Mouse (Mus musculus) liver, adult 2 months (tissue): ENCODE results near the gene Gm37240. TPM values are rescaled to one million over a fixed set of nuclear protein-coding genes. Genes with fewer than 3 reads are reported as not detected.
A peak's percentile ranks its signal among the peaks of the same experiment; 100 is the strongest.

ENCODE experiments used
- DNase-seq: peaks from one replicate; pipeline ENCODE4 v3.0.0-alpha.2; 2011; ENCODE audit warnings: low read depth, low spot score; ENCODE audit errors: extremely low read depth
- H3K27ac ChIP-seq: fragments of 200-500 bp; replicated peaks from 2 replicates; pipeline ENCODE4 v1.5.1; 2012; ENCODE audit warnings: low read depth, mild to moderate bottlenecking, control low read depth, inconsistent platforms, low read length; ENCODE audit not compliant: insufficient read depth
- H3K27me3 ChIP-seq: fragments of 200-500 bp; 2 replicates; pipeline ENCODE4 v1.6.1; 2012; ENCODE audit warnings: mild to moderate bottlenecking, moderate library complexity, low read length, inconsistent platforms; ENCODE audit not compliant: control insufficient read depth, insufficient read depth
- H3K36me3 ChIP-seq: fragments of 200-500 bp; 2 replicates; pipeline ENCODE4 v1.6.1; 2012; ENCODE audit warnings: low read length, inconsistent platforms; ENCODE audit not compliant: control insufficient read depth, insufficient read depth
- H3K4me1 ChIP-seq: fragments of 200-500 bp; 2 replicates; pipeline ENCODE4 v1.6.1; 2011; ENCODE audit warnings: low read length; ENCODE audit not compliant: control insufficient read depth, insufficient read depth
- H3K4me3 ChIP-seq: fragments of 200-500 bp; 2 replicates; pipeline ENCODE4 v1.5.1; 2011; ENCODE audit warnings: low read depth, mild to moderate bottlenecking, control low read depth, low read length, moderate library complexity; ENCODE audit not compliant: insufficient read depth
- H3K79me2 ChIP-seq: fragments of 200-500 bp; 2 replicates; pipeline ENCODE4 v1.6.1; 2012; ENCODE audit warnings: inconsistent platforms, mild to moderate bottlenecking, low read length, moderate library complexity; ENCODE audit not compliant: control insufficient read depth, insufficient read depth
- H3K9ac ChIP-seq: fragments of 200-500 bp; 2 replicates; pipeline ENCODE4 v1.6.1; 2012; ENCODE audit warnings: low read depth, mild to moderate bottlenecking, control low read depth, inconsistent platforms, low read length
- CTCF ChIP-seq: fragments of 200-500 bp; IDR thresholded peaks from 2 replicates; pipeline ENCODE4 v1.5.1; 2011; ENCODE audit warnings: low read depth, low read length, control low read depth
- POLR2A ChIP-seq: fragments of 200-500 bp; IDR thresholded peaks from 2 replicates; pipeline ENCODE4 v1.6.1; 2011; ENCODE audit warnings: low read length, control low read depth; ENCODE audit not compliant: insufficient read depth; ENCODE audit errors: extremely low read depth
- WGBS: fragments of 180-500 bp; shearing (Covaris S2); methylation state at CpG from one replicate; pipeline ENCODE4 v1.1.7; 2018; 5-methylcytosine and 5-hydroxymethylcytosine counted together
- polyA plus RNA-seq: library from polyadenylated mRNA; depleted of rRNA; stranded (reverse); fragments of >200 nt; gene quantifications from 2 replicates; pipeline ENCODE4 v1.2.3, GENCODE M21; 2012
- total RNA-seq: library from RNA; depleted of rRNA; stranded (reverse); fragments of >200 nt; gene quantifications from 2 replicates; pipeline ENCODE4 v1.2.3, GENCODE M21; 2014

Gm37240 gene
- total and polyA plus RNA-seq, 2 experiments: 2.2 to 6.9 TPM

GRCm38 (mm10) chr3:84850418-84850817 lies 1036.9 kb downstream of the Gm37240 start:
- Histone ChIP-seq H3K4me3 (no peak overlapping the region), H3K79me2 (no peaks in the 10 kb centered on the region; the same call in 1 of the 2 replicates), H3K9ac (no peak overlapping the region), H3K27ac (no peak overlapping the region), H3K27me3 (no peaks in the 10 kb centered on the region), H3K36me3 (no peaks in the 10 kb centered on the region), H3K4me1 (peaks cover 8% of the 10 kb centered on the region; the same call in 1 of the 2 replicates)
- WGBS: 94% methylated on average over 1 of the region's 1 CpGs
- no peak for DNase-seq
- TF ChIP-seq CTCF (no peak), POLR2A (no peak)

DNA sequence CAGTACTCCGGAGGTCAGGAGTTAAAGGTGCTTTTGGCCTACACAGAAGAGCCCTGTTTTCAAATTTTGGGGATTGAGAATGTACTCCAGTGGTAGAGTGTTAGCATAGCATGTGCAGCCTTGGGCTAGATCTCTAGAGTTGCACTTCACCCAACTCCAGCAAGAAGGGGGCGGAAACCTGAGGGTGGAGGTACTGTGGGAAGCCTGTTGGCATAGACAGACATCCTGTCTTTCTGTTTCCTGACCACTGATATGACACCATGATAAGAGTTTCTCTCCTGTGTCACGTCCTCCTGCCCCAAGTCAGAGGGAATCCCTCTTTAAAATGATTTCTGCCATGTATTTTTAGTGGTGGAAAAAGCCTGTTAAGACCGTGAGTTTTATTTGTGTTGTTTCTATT lies 1038.5 kb downstream of the Gm37240 start:
- Histone ChIP-seq H3K9ac (no peak overlapping the region), H3K4me3 (no peak overlapping the region), H3K79me2 (no peaks in the 10 kb centered on the region; the same call in 1 of the 2 replicates), H3K27ac (no peak overlapping the region), H3K36me3 (no peaks in the 10 kb centered on the region), H3K4me1 (peaks cover 8% of the 10 kb centered on the region; the same call in 1 of the 2 replicates), H3K27me3 (no peaks in the 10 kb centered on the region)
- WGBS: 70% methylated on average over 4 of the region's 4 CpGs
- no peak for TF ChIP-seq POLR2A
- DNase-seq: no peak

DNA sequence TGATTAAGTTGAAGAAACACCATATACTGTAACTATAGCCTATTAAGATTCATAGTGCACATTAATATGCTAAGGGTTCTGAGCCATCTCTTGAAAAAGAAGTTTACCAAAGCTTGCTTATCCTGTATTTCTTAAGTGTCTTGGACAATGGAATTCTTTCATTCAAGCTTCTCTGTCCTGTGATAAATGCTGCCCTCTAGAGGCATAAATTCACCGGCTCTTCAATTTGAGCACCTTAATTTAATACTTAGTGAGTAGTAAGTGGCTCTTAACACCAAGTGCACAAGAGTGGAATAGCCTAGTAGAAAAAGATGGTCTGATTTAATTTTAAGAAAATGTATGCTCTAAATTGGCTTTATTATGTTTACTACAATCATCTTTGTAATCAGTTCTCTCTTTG lies 1043.7 kb downstream of the Gm37240 start:
- TF ChIP-seq CTCF: peak; percentile 21
- TF ChIP-seq POLR2A: no peak
- H3K27ac ChIP-seq: no peak overlapping the region
- H3K9ac ChIP-seq: no peak overlapping the region
- 45% methylated on average over 1 of the region's 1 CpGs for WGBS
- H3K4me1 ChIP-seq: no peaks in the 10 kb centered on the region
- no peaks in the 10 kb centered on the region for H3K36me3 ChIP-seq
- H3K4me3 ChIP-seq: no peak overlapping the region
- peak; percentile 63 for DNase-seq
- no peaks in the 10 kb centered on the region; the same call in 1 of the 2 replicates for H3K79me2 ChIP-seq
- H3K27me3 ChIP-seq: no peaks in the 10 kb centered on the region

DNA sequence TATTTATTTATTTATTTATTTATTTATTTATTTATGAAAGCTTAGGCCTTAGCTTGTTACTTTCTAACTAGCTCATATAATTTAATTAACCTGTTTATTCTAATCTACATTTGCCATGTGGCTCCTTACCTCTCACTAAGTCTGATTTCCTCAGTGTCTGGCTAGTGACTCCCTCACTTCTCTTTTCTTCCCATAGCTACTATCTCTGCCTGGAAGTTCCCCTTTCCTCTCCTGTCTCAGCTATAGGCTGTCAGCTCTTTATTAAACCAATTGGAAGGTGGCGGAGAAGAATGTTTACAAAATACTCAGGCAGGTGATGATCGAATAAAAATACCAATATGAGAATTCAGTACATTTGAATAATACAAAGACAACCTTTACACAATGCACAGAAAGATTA lies 1044.5 kb downstream of the Gm37240 start:
- Histone ChIP-seq H3K27ac (no peak overlapping the region), H3K79me2 (no peaks in the 10 kb centered on the region; the same call in 1 of the 2 replicates), H3K36me3 (no peaks in the 10 kb centered on the region), H3K4me3 (no peak overlapping the region), H3K4me1 (no peaks in the 10 kb centered on the region), H3K27me3 (no peaks in the 10 kb centered on the region), H3K9ac (no peak overlapping the region)
- no peak for TF ChIP-seq CTCF
- no peak for TF ChIP-seq POLR2A
- 87% methylated on average over 2 of the region's 2 CpGs for WGBS
- no peak for DNase-seq

GRCm38 (mm10) chr3:84841271-84841670 lies 1046.0 kb downstream of the Gm37240 start:
- H3K27me3 ChIP-seq: no peaks in the 10 kb centered on the region
- H3K4me1 ChIP-seq: no peaks in the 10 kb centered on the region
- no peaks in the 10 kb centered on the region for H3K36me3 ChIP-seq
- no peak overlapping the region for H3K4me3 ChIP-seq
- H3K9ac ChIP-seq: no peak overlapping the region
- DNase-seq: no peak
- 82% methylated on average over 4 of the region's 4 CpGs for WGBS
- no peaks in the 10 kb centered on the region; the same call in 1 of the 2 replicates for H3K79me2 ChIP-seq
- TF ChIP-seq CTCF (no peak), POLR2A (no peak)
- H3K27ac ChIP-seq: no peak overlapping the region

DNA sequence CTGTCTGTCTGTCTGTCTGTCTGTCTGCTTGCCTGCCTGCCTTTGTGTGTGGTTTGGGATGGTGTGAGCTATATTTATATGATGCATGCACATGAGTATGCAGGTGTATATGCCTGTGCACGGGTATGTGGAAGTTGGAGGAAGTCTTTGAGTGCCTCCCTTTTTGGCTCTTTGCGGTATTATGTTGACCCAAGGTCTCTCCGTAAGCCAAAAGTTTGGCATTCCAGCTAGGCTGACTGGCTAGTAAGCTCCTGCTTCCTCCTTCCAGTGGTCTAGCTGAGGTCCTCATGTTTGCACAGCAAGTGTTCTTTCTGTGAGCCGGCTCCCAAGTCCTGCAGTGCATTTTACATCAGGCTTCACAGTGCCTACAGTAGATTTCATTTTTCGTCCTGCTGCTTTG lies 1047.8 kb downstream of the Gm37240 start:
- TF ChIP-seq CTCF (no peak), POLR2A (no peak)
- Histone ChIP-seq H3K4me3 (no peak overlapping the region), H3K27me3 (no peaks in the 10 kb centered on the region), H3K4me1 (no peaks in the 10 kb centered on the region), H3K36me3 (no peaks in the 10 kb centered on the region), H3K79me2 (peaks cover 2% of the 10 kb centered on the region; the same call in 1 of the 2 replicates), H3K27ac (no peak overlapping the region), H3K9ac (no peak overlapping the region)
- 54% methylated on average over 5 of the region's 5 CpGs for WGBS
- DNase-seq: no peak
